Mouse (Mus musculus) induced T-regulatory cell, adult 2 months (primary cell): ENCODE results near the gene Cdc73.
"Not testable (repeated sequence)": the region's sequence is repeated elsewhere in the genome, so short reads cannot be mapped to it uniquely, and the experiment has no call there.

Experiments used
- DNase-seq: peaks from one replicate; pipeline ENCODE4 v3.0.0-alpha.2; 2012; ENCODE audit warnings: low read depth

Cdc73 gene

DNA sequence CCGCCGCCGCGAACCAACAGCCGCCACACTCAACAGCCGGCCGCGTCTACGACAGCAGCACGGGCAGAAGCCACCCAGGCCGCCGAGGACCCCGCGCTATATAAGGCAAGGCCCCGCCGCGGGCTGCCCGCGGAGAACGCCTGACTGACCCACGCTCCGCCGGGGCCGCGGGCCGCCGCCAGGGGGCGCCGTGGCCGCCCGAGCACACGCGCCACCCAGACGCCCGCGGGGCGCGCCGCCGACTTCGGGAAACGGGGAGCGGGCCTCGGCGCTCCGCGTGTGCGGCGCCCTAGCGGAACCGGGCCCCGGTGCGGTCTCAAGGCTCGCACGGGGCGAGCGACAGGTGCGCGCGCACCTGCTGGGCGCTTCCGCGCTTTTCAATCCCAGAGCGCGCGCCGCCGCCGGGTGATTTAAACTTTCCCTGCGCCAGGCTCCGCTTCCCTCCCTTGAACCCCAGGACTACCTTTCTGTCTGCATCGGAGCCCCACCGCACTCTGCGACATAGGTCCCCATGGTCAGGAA lies at the start of gene Cdc73:
TSS of gene Cdc73 (minus strand) at position 153 of the 522 bp plus-strand sequence.
- DNase-seq: peak; percentile 94

DNA sequence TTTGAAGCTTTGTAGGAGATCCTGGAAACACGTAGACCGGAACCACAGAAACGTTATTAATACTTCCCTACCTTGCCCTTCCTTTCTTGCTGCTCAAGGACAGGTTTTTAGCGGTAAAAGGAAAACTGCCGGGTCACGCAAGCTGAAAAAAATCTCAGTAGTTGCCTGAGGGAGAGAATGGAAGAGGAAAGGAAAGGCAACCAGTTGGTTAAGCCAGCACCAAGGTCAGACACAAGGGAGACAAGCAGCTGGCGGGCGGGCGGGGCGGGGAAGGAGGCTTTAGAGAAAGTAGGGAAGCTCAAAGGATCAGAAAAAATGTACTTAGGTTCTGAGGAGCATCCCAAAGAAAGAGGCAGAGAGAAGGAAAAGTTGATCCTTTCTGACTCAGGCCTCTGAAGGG lies 43.2 kb upstream of the Cdc73 start:
- no peak for DNase-seq

DNA sequence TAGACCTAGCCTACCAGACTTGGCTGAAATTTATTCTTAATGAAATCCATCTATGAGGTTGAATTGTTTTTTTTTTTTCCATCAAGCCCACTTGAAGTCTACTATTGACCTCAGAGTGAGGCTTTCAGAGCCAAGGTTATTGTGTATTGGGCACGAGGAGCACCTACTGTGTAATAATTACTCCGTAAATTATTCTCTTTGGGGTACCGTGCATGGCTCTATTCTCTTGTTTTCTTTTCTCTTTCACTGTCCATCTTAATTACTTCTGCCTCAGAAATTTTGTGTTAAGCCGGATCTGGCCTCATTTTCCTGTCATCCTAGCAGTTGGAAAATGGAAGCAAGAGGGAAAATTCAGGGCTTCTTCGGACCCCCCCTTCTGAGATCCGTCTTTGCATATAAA lies 39.5 kb upstream of the Cdc73 start:
- no peak for DNase-seq

DNA sequence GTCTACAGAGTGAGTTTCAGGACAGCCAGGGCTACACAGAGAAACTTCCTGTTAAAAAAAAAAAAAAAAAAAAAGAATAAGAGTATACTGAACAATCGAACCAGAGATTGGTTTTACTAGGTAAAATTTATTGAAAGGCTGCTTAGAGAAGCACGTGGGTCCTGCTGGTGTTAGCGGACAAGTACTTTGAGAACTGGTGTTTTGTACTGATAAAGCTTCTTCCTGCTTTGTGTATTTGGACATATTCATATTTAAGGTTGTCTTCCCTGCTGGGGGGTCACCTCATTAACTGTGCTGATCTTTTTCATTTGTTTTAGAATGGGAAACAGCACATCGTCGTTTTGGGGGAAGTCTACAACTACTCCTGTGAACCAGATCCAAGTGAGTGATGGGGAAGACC lies 38.6 kb upstream of the Cdc73 start:
- no peak for DNase-seq

DNA sequence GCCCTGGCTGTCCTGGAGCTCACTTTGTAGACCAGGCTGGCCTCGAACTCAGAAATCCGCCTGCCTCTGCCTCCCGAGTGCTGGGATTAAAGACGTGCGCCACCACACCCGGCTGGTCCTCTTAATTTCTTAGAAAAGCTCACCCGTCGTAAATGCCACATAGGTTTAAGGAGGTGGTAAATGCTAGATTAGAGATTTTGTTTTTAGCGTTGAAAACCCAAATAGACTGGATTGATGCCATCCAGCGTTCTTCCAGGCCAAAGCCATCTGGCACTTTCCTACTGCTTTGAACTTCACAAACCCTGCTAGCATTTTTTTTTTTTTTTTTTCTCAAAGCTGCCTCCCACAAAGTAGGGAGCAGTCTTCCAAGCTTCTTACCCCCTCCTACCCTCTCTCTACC lies 37.9 kb upstream of the Cdc73 start:
- DNase-seq: no peak

DNA sequence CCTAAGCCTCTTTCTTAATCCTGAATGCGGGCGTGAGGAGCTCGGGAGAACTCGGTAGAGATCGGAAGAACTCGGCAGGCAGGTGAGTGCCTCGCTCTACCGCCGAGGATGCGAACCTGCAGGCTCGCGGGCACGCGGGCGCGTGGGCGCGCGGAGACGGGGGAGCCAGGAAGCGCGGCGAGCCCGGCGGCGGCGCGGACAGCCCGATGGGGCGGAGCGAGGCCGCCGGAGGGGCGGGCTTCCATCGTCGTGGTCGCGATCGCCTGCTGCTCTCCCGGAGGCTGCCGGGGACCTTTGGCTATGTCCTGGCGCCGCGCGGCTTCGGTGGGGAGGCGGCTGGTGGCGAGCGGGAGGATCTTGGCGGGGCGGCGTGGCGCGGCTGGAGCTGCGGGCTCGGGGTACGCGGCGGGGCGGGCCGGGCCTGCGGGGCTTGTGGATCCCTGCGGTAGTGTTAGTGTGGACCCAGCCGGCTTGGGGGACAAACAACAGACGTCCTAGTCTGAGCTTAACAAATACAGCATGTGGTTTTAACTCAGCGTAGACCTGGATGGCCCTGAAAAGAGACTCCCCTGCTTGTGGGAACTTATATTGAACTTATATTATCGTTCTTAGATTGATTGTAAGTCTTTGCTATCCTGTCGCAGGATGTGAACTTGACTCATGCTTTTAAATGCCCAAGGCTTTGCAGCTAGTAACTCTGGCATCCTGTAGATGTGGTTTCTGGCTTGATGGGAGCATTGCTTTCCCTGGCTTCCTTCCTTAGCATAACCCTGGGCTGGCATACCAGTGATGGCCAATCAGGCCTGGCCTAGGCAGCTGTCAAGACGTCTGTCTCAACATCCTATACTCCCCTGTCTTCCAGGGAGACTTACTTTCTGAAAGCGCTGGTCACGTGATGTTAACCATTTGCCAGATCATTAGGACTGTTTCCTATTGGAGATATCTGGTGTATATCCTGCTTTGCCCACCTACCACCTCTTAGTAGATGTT lies 37.0 kb upstream of the Cdc73 start:
- DNase-seq: peak; percentile 93

DNA sequence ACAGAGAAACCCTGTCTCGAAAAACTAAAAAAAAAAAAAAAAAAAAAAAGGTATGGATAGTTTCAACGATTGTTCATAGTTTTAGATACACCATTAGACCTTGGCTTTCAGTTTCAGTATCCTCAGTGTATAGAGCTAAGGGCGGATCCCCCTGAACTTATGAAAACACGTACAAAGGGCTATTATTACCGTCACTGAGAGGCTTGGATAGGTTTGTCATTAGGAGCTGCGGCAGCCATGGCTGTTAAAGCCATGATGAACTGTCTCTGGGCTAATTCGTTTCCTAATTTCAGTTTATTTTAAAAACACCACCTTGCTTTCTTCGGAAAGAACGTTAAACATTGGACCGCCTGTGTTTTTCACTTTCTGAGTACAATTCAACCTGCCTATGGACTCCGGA lies 36.1 kb upstream of the Cdc73 start:
- peak; percentile 76 for DNase-seq

DNA sequence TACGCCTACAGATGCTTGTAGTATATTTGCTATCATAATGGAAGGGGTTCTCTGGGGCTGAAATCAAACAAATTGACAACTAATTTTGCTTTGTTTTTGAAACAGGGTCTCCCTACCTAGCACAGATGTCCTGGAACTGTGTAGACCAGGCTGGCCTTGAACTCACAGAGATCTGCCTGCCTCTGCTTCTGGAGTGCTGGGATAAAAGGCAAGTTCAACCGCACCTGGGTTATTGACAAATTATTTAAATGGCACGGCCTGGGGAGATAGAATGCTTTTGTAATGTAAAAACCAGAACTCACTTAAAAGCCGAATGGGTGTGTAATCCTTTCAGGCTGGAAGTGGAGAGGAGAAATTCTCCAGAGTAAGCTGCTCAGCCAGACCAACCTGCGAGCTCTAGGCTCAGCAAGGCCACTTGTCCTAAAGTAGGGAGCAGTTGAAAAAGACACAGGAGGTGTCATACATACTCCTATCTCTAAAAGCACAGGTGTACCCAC lies 31.3 kb upstream of the Cdc73 start:
- no peak for DNase-seq

DNA sequence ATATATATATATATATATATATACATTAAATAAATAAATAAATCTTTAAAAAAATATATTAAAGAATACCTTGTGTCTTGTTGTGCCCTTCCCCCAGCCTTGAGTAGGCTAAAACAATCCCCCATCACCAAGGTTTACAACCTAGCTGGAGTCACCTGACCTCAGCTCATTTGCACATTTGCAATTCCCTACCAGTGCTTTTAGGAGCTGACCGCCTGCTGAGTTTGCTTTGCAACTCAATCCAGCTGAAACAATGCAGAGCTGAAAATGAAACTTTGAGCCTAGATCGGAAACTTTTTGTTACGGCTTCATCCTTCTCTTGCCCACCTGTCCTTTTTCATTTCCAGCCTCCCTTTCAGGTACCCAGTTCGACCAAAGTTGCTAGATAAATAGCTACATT lies 29.0 kb upstream of the Cdc73 start:
- DNase-seq: no peak

DNA sequence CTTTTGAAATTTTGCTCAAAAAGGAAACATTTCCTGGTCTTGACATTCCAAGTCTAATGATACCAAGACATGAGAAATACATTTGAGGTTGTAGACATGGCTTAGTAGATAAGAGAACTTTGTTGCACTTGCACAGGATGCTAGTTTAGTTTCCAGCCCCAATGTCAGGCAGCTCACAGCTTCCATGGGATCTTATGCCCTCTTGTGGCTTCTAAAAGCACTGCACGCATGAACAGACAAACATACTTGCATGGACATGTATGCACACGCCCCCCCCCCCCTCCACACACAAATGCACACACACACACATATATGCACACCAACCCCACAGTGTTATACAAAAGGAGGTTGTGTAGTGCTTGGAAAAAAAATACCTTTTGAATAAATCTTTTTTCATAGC lies 28.2 kb upstream of the Cdc73 start:
- peak; percentile 73 for DNase-seq

DNA sequence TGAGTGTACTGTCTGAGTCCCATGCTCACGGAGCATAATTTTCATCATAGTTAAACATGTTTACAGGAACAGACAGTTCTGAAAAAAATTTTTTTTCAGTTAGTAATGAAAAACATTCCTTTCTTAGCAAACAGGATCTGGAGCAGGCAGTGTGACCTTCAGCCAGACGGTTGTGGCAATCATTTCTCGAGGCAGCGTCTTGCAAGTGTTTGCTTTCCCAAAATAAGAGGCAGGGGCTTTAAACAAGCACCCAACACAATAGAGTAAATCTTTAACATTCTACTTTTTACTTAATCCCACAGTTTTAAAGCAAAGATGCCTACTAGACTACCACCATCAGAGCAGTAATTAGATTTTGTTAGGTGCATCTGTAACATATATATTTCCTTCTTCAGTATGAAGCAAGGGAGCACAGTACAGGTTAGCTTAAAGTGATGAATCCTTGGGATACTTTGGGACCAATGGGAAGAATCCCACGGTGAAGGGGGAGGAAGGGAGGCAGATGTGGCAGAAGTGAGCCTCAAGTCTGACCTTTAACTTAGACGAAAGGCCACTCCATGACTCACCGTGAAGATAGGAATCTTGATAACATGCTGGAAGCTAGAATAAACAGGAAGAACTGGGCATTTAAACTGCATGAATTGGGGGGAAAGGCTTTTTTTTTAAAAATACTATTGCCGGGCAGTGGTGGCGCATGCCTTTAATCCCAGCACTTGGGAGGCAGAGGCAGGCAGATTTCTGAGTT lies 25.2 kb upstream of the Cdc73 start:
- DNase-seq: no peak

DNA sequence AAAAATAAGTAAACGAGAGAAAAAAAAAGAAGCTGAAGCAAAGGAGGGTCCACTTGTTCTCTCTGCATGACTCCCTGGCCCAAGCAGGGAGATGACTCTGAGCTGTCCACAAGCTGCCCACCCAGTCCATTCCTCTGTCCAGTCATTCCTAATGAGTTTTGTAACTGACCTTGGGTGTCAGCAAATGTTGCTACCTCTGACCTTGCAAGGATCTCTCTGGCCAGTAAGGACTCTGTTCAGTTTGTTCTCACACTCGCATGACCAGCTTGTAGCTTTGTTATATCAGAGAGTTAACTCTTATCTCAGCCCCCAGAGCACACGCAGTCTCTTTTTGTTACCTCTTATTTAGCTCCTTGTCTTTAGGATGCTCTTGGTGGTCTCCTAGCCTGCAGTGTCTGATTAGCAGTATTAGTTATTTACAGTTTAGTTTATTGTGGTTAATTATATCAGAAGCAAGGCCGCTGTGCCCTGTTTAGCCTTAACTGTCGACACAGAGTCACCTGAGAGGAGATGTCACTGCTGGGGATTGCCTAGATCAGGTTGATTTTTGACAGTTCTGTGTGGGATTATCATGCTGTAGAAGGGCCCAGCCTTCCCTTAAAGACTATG lies 21.9 kb upstream of the Cdc73 start:
- no peak for DNase-seq

DNA sequence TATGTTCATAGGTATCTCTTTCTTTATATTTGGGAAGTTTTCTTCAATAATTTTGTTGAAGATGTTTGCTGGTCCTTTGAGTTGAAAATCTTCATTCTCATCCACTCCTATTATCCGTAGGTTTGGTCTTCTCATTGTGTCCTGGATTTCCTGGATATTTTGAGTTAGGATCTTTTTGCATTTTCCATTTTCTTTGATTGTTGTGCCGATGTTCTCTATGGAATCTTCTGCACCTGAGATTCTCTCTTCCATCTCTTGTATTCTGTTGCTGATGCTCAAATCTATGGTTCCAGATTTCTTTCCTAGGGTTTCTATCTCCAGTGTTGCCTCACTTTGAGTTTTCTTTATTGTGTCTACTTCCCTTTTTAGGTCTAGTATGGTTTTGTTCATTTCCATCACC lies 13.3 kb upstream of the Cdc73 start, which contains the start of gene Glrx2:
TSS of gene Glrx2 (plus strand) at position 301 of the 400 bp plus-strand sequence.
- DNase-seq: not testable (repeated sequence)

DNA sequence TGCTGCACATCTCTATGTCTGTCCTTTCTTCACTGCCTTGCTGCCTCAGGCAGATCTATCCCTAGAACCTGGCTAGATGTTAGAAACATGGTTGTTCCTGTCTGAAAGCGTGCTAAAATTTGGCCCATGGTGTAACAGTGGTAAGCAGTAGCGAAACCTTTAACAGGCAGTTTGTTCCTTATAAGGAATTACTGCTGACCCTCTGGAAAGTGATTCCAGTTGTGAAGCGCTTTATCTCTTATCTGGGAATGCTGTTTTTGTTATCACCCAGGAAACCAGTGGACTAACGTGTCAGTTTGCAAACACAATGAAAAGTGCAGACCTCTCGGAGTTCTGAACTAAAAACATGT lies 7.9 kb upstream of the Cdc73 start:
- DNase-seq: no peak

DNA sequence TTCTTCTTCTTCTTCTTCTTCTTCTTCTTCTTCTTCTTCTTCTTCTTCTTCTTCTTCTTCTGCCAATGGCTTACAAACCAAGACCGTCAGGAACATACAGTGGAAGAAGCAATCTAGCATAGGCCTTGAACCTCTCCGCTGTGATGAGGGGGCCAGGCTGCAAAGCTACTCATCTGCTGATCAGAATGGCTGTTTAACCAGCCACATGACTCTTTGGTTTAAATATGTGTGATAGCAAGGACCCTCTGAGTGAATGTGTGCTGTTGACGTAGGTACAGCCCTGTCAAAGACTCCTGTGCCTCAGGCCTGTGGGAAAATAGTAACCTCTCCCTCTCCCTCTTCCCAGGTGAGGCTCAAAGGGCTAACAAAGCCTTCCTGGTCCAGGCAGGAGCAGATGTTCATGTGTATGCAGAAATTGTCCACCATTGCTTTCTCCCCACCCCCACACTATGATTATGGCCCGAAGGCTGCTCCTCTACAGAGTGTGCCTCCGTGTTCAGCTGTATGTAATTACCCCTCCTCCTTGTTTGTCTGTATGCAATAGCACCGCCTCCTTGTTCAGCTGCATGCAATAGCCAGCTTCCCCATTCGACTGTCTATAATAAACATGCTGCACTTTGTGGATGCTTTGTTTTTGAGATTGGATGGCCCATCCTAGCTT lies 7.4 kb upstream of the Cdc73 start:
- no peak for DNase-seq

DNA sequence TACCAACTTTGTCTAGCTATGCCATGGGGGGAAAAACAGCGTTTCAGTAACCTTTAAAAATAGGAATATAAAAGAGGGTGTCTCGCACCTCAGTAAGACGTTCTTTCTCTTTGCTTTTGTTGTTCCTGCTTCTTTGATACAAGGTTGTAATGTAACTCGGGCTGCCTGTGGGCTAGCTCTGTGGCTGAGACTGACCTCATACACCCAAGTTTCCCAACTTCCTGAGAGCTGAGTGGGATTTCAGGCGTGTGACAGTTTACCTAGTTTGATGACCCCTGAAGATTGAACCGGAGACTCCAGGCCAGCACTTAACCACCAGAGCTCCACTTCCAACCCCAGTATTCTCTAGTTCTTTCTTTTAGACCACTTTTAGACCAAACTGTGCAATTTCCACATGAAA lies 5.7 kb upstream of the Cdc73 start:
- no peak for DNase-seq

DNA sequence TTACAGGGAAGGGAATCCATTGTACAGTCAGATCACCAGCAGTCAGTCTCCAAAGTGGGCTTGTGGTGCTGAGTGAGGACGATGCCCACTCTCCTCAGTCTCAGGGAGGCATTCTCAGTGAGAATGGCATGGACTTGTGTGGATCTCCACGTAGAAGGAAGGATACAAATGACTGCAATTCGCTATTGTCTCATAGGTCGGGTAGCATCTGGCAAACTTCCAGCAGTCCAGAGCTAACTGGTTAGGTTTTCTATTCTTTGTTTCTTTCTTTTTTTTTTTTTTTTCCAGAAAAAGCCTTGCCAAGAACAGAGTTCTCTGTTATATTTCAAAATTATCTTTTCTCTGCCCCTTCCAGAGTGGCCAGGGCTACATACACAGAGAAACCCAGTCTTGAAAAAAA lies 4.3 kb upstream of the Cdc73 start:
- DNase-seq: no peak

DNA sequence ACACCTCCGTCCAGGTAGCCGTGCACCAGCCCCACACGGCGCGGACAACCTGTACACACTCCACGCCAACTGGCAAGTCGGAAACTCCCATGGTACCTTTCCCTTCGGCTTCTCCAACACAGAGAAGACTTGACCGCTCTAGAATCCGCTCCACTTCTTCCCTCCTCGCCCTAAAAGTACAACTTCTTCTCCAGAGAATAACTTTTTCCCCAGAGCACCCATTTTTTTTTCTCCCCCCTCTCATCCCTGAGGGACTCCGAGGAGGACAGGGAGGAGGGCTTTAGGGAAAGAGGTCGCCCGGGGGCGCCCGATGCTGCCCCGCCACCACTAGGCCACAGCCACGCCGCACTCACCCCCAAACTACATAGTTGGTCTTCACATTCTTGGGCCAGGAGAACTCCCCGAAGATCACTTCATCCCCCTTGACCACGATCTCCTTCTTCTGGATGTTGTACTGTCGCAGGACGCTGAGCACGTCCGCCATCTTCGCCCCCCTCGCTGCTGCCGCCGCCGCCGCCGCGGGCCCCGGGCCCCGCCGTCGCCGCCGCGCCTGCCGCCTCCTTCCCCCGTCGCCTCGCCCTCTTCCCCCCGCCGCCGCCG lies 452 bp downstream of the Cdc73 start:
- no peak for DNase-seq

DNA sequence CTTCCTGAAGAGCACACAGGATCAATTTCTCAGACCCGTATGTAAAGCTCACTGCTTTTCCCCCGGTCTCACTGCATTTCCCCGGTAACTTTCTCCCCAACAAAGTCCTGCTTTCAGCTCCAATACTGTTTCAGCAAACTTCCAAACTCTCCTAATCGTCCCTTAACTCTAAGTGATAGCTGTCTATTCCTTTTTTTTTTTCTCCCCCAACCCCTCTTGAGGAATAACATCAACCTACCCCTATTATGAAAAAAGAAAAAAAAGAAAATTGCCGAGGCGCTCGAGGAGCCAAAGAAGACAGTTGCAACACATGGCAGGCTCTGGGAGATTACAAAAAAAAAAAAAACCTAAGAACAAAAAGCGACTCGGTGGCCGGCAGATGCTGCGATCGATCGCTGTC lies 957 bp downstream of the Cdc73 start:
- no peak for DNase-seq

DNA sequence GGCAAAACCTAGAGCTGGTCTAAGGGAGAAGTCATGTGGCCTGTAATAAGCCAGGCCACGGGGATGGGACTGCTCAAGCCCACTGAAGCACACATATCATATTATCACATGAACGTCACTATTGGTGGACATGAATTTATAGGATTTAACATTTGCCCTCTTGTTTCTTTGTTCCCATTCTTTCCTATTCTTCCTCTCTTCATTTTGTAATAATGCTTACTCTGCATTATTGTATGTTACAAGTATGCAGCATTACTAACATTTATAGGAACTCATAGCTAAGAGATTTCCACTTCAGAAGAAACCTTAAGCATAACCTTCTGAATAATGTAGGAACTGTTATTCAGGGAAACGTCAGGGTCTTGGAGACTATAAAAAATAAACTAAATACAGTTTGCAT lies 17.8 kb downstream of the Cdc73 start:
- DNase-seq: no peak

DNA sequence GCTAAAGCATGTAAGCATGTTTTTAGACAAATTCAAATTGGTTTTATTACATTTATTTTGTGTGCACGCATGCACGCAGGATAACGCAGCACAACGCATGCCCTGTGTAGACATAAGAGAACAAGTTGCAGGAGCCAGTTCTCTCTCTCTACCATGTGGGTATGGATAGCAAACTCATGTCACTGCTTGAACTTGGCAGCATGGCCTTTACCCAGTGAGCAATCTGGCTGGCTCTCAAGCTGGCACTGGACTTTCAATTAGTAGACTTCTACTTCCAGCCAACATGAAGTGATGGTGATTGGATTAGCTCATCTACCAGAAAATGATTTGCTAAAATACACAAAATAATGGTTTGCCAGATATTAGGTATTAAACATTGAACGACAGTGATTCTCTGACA lies 21.6 kb downstream of the Cdc73 start:
- DNase-seq: no peak
